Mouse (Mus musculus): Measurements from ENCODE around the gene Aco2. TPM values are rescaled to one million over a fixed set of nuclear protein-coding genes. Genes with fewer than 3 reads are reported as not detected.
A peak's percentile ranks its signal among the peaks of the same experiment; 100 is the strongest.

The Aco2 gene
- polyA plus RNA-seq, 1 experiment from 2014 or later = 171 TPM

- peaks cover 7% of the 10 kb centered on the region; the same call in 1 of the 2 replicates for H3K4me1 ChIP-seq (replicated peaks; ENCODE audit: control insufficient read depth, insufficient read depth, low read length)
- H3K4me3 ChIP-seq (ENCODE audit: low read depth, low read length) = no peak overlapping the region
- no peak overlapping the region for H3K4me2 ChIP-seq (ENCODE audit: low read depth, low read length, severe bottlenecking)
- DNase-seq (ENCODE audit: low spot score) (no peak), ATAC-seq (replicated peaks; ENCODE audit: low FRiP score) (no peak)
- H3K27me3 ChIP-seq (ENCODE audit: control insufficient read depth, insufficient read depth, low read length) = no peaks in the 10 kb centered on the region
- H3K9ac ChIP-seq (ENCODE audit: low read length) = peak overlapping the region; percentile 20; the same call in 1 of the 2 replicates
- 59% methylated on average over 11 of the region's 11 CpGs for WGBS
- H3K9me3 ChIP-seq (ENCODE audit: control insufficient read depth, low read length) = no peaks in the 10 kb centered on the region
- no peaks in the 10 kb centered on the region for H3K36me3 ChIP-seq (ENCODE audit: control insufficient read depth, insufficient read depth, low read length)
- H3K27ac ChIP-seq (ENCODE audit: low read depth, low read length) = no peak overlapping the region
Observed at GRCm38 (mm10) chr15:81928277-81928676, 56.2 kb downstream of the Aco2 start.

GRCm38 (mm10) chr15:81932951-81933470 lies 60.9 kb downstream of the Aco2 start:
- peak overlapping the region; percentile 12; the same call in 1 of the 2 replicates for H3K9ac ChIP-seq (ENCODE audit: low read length)
- H3K4me3 ChIP-seq (ENCODE audit: low read depth, low read length) = no peak overlapping the region
- no peaks in the 10 kb centered on the region for H3K36me3 ChIP-seq (ENCODE audit: control insufficient read depth, insufficient read depth, low read length)
- H3K4me2 ChIP-seq (ENCODE audit: low read depth, low read length, severe bottlenecking) = no peak overlapping the region
- ATAC-seq (replicated peaks; ENCODE audit: low FRiP score) (no peak), DNase-seq (ENCODE audit: low spot score) (no peak)
- no peak overlapping the region for H3K27ac ChIP-seq (ENCODE audit: low read depth, low read length)
- H3K27me3 ChIP-seq (ENCODE audit: control insufficient read depth, insufficient read depth, low read length) = no peaks in the 10 kb centered on the region; the same call in 1 of the 2 replicates
- H3K4me1 ChIP-seq (replicated peaks; ENCODE audit: control insufficient read depth, insufficient read depth, low read length) = peaks cover 12% of the 10 kb centered on the region
- H3K9me3 ChIP-seq (ENCODE audit: control insufficient read depth, low read length) = no peaks in the 10 kb centered on the region
- 41% methylated on average over 12 of the region's 12 CpGs for WGBS

GRCm38 (mm10) chr15:81933986-81934385 lies 61.9 kb downstream of the Aco2 start:
- peaks cover 12% of the 10 kb centered on the region for H3K4me1 ChIP-seq (replicated peaks; ENCODE audit: control insufficient read depth, insufficient read depth, low read length)
- H3K4me2 ChIP-seq (ENCODE audit: low read depth, low read length, severe bottlenecking) = no peak overlapping the region
- ATAC-seq (replicated peaks; ENCODE audit: low FRiP score) (no peak), DNase-seq (ENCODE audit: low spot score) (no peak)
- WGBS = 91% methylated on average over 1 of the region's 1 CpGs
- no peak overlapping the region for H3K4me3 ChIP-seq (ENCODE audit: low read depth, low read length)
- no peaks in the 10 kb centered on the region for H3K36me3 ChIP-seq (ENCODE audit: control insufficient read depth, insufficient read depth, low read length)
- H3K27ac ChIP-seq (ENCODE audit: low read depth, low read length) = no peak overlapping the region
- no peaks in the 10 kb centered on the region; the same call in 1 of the 2 replicates for H3K27me3 ChIP-seq (ENCODE audit: control insufficient read depth, insufficient read depth, low read length)
- no peak overlapping the region for H3K9ac ChIP-seq (ENCODE audit: low read length)
- no peaks in the 10 kb centered on the region for H3K9me3 ChIP-seq (ENCODE audit: control insufficient read depth, low read length)

GRCm38 (mm10) chr15:81935869-81936637 lies 63.9 kb downstream of the Aco2 start:
- Histone ChIP-seq H3K4me3 (ENCODE audit: low read depth, low read length) (peak overlapping the region; percentile 39), H3K36me3 (ENCODE audit: control insufficient read depth, insufficient read depth, low read length) (no peaks in the 10 kb centered on the region), H3K9ac (ENCODE audit: low read length) (peak overlapping the region; percentile 61), H3K9me3 (ENCODE audit: control insufficient read depth, low read length) (no peaks in the 10 kb centered on the region), H3K4me1 (replicated peaks; ENCODE audit: control insufficient read depth, insufficient read depth, low read length) (peaks cover 12% of the 10 kb centered on the region), H3K4me2 (ENCODE audit: low read depth, low read length, severe bottlenecking) (peak overlapping the region; percentile 75), H3K27me3 (ENCODE audit: control insufficient read depth, insufficient read depth, low read length) (no peaks in the 10 kb centered on the region; the same call in 1 of the 2 replicates), H3K27ac (ENCODE audit: low read depth, low read length) (no peak overlapping the region)
- ATAC-seq (replicated peaks; ENCODE audit: low FRiP score) (no peak), DNase-seq (ENCODE audit: low spot score) (no peak)
- 56% methylated on average over 7 of the region's 7 CpGs for WGBS

GRCm38 (mm10) chr15:81936679-81937078 lies 64.6 kb downstream of the Aco2 start, which contains the start of gene Csdc2:
Csdc2 (plus strand) TSS chr15:81936759.
- no peaks in the 10 kb centered on the region for H3K36me3 ChIP-seq (ENCODE audit: control insufficient read depth, insufficient read depth, low read length)
- H3K4me2 ChIP-seq (ENCODE audit: low read depth, low read length, severe bottlenecking) = peak within 1 kb of the TSS; percentile 75
- peaks cover 12% of the 10 kb centered on the region for H3K4me1 ChIP-seq (replicated peaks; ENCODE audit: control insufficient read depth, insufficient read depth, low read length)
- H3K27ac ChIP-seq (ENCODE audit: low read depth, low read length) = no peak within 1 kb of the TSS
- no peaks in the 10 kb centered on the region; the same call in 1 of the 2 replicates for H3K27me3 ChIP-seq (ENCODE audit: control insufficient read depth, insufficient read depth, low read length)
- under 1% methylated on average over 12 of the region's 12 CpGs for WGBS
- peak; percentile 75 for DNase-seq (ENCODE audit: low spot score)
- ATAC-seq (replicated peaks; ENCODE audit: low FRiP score) = peak; percentile 56
- H3K9ac ChIP-seq (ENCODE audit: low read length) = peak within 1 kb of the TSS; percentile 61
- H3K9me3 ChIP-seq (ENCODE audit: control insufficient read depth, low read length) = no peaks in the 10 kb centered on the region
- H3K4me3 ChIP-seq (ENCODE audit: low read depth, low read length) = peak within 1 kb of the TSS; percentile 39

- no peaks in the 10 kb centered on the region for H3K36me3 ChIP-seq (ENCODE audit: control insufficient read depth, insufficient read depth, low read length)
- DNase-seq (ENCODE audit: low spot score) = peak; percentile 58
- peak overlapping the region; percentile 75 for H3K4me2 ChIP-seq (ENCODE audit: low read depth, low read length, severe bottlenecking)
- peak overlapping the region; percentile 61 for H3K9ac ChIP-seq (ENCODE audit: low read length)
- H3K27me3 ChIP-seq (ENCODE audit: control insufficient read depth, insufficient read depth, low read length) = no peaks in the 10 kb centered on the region; the same call in 1 of the 2 replicates
- 7% methylated on average over 19 of the region's 19 CpGs for WGBS
- H3K9me3 ChIP-seq (ENCODE audit: control insufficient read depth, low read length) = no peaks in the 10 kb centered on the region
- H3K4me1 ChIP-seq (replicated peaks; ENCODE audit: control insufficient read depth, insufficient read depth, low read length) = peaks cover 12% of the 10 kb centered on the region
- H3K4me3 ChIP-seq (ENCODE audit: low read depth, low read length) = peak overlapping the region; percentile 39
- H3K27ac ChIP-seq (ENCODE audit: low read depth, low read length) = no peak overlapping the region
- no peak for ATAC-seq (replicated peaks; ENCODE audit: low FRiP score)
Observed at GRCm38 (mm10) chr15:81937098-81937972, 65.2 kb downstream of the Aco2 start.

- Histone ChIP-seq H3K4me2 (ENCODE audit: low read depth, low read length, severe bottlenecking) (no peak overlapping the region), H3K4me1 (replicated peaks; ENCODE audit: control insufficient read depth, insufficient read depth, low read length) (peaks cover 13% of the 10 kb centered on the region), H3K4me3 (ENCODE audit: low read depth, low read length) (no peak overlapping the region), H3K27ac (ENCODE audit: low read depth, low read length) (no peak overlapping the region), H3K9ac (ENCODE audit: low read length) (no peak overlapping the region), H3K27me3 (ENCODE audit: control insufficient read depth, insufficient read depth, low read length) (no peaks in the 10 kb centered on the region; the same call in 1 of the 2 replicates), H3K36me3 (ENCODE audit: control insufficient read depth, insufficient read depth, low read length) (no peaks in the 10 kb centered on the region), H3K9me3 (ENCODE audit: control insufficient read depth, low read length) (no peaks in the 10 kb centered on the region)
- DNase-seq (ENCODE audit: low spot score) (peak; percentile 74), ATAC-seq (replicated peaks; ENCODE audit: low FRiP score) (peak; percentile 47)
- WGBS = 23% methylated on average over 2 of the region's 2 CpGs
Observed at GRCm38 (mm10) chr15:81938246-81938645, 66.1 kb downstream of the Aco2 start.

GRCm38 (mm10) chr15:81939157-81939715 lies 67.1 kb downstream of the Aco2 start:
- ATAC-seq (replicated peaks; ENCODE audit: low FRiP score) (no peak), DNase-seq (ENCODE audit: low spot score) (no peak)
- no peak overlapping the region for H3K27ac ChIP-seq (ENCODE audit: low read depth, low read length)
- H3K4me2 ChIP-seq (ENCODE audit: low read depth, low read length, severe bottlenecking) = no peak overlapping the region
- no peaks in the 10 kb centered on the region; the same call in 1 of the 2 replicates for H3K27me3 ChIP-seq (ENCODE audit: control insufficient read depth, insufficient read depth, low read length)
- H3K4me3 ChIP-seq (ENCODE audit: low read depth, low read length) = no peak overlapping the region
- no peaks in the 10 kb centered on the region for H3K36me3 ChIP-seq (ENCODE audit: control insufficient read depth, insufficient read depth, low read length)
- H3K9me3 ChIP-seq (ENCODE audit: control insufficient read depth, low read length) = no peaks in the 10 kb centered on the region
- H3K9ac ChIP-seq (ENCODE audit: low read length) = no peak overlapping the region
- peaks cover 17% of the 10 kb centered on the region for H3K4me1 ChIP-seq (replicated peaks; ENCODE audit: control insufficient read depth, insufficient read depth, low read length)
- 89% methylated on average over 10 of the region's 10 CpGs for WGBS
